Mouse (Mus musculus): Measurements from ENCODE around the gene Dpy19l1.

DNA sequence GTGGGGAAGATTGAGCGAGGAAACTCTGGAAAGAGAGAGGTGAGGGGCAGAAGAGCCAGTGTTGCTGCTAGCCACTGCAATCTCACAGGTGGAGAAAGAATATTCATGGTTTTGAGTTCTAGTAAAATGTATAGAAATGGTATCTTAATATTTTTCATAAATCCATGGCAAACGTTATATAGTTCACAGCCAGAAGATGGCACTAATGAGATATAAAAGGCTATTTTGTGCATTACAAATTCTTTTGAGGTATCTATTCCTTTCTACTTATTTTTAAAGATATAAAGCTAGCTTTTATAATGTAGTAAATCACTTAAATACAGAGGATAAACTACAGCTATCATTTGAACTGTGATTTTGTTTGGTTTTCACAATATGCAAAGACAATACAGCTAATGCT is 35.2 kb upstream of the Dpy19l1 start:
- TF ChIP-seq GATA1 (IDR thresholded peaks at IDR 0.05; ENCODE audit: borderline replicate concordance, low read length): no peak
- no peak for TF ChIP-seq FLI1 (IDR thresholded peaks at IDR 0.05; ENCODE audit: low read length)

Data from megakaryocyte, embryonic 14.5 days (primary cell).